Mouse (Mus musculus) ES-Bruce4 (cell line): Measurements from ENCODE around the gene Gria4. TPM values are rescaled to one million over a fixed set of nuclear protein-coding genes. Genes with fewer than 3 reads are reported as not detected.
"Not testable (repeated sequence)": the region's sequence is repeated elsewhere in the genome, so short reads cannot be mapped to it uniquely, and the experiment has no call there.

Source experiments
- H3K27ac ChIP-seq: 2 replicates; pipeline ENCODE4 v1.5.1; 2012; ENCODE audit warnings: low read length, inconsistent platforms; ENCODE audit not compliant: insufficient read depth
- H3K27me3 ChIP-seq: 2 replicates; pipeline ENCODE4 v1.6.1; 2012; ENCODE audit warnings: mild to moderate bottlenecking, low read length, inconsistent platforms; ENCODE audit not compliant: control insufficient read depth, poor library complexity, insufficient read depth, severe bottlenecking
- H3K36me3 ChIP-seq: 2 replicates; pipeline ENCODE4 v1.6.1; 2012; ENCODE audit warnings: inconsistent platforms, mild to moderate bottlenecking, low read length, moderate library complexity; ENCODE audit not compliant: control insufficient read depth, poor library complexity, insufficient read depth, severe bottlenecking
- H3K4me1 ChIP-seq: one replicate; pipeline ENCODE4 v1.8.1; 2011; ENCODE audit warnings: low read length; ENCODE audit not compliant: control insufficient read depth, insufficient read depth
- H3K4me3 ChIP-seq: 2 replicates; pipeline ENCODE4 v1.5.1; 2011; ENCODE audit warnings: low read depth, mild to moderate bottlenecking, low read length
- H3K9ac ChIP-seq: 2 replicates; pipeline ENCODE4 v1.6.1; 2012; ENCODE audit warnings: low read depth, mild to moderate bottlenecking, inconsistent platforms; ENCODE audit not compliant: poor library complexity, severe bottlenecking
- H3K9me3 ChIP-seq: replicated peaks from 2 replicates; pipeline ENCODE4 v1.6.1; 2012; ENCODE audit warnings: mild to moderate bottlenecking, low read length, inconsistent platforms; ENCODE audit not compliant: control insufficient read depth, poor library complexity, insufficient read depth, severe bottlenecking
- CTCF ChIP-seq: IDR thresholded peaks from one replicate; pipeline ENCODE4 v1.8.1; 2011; ENCODE audit warnings: low read depth, low read length
- EP300 ChIP-seq: IDR thresholded peaks from 2 replicates; pipeline ENCODE4 v1.6.1; 2011; ENCODE audit warnings: low read depth, low read length; ENCODE audit not compliant: insufficient read depth
- POLR2A ChIP-seq: IDR thresholded peaks from one replicate; pipeline ENCODE4 v1.8.1; 2011; ENCODE audit warnings: low read length; ENCODE audit not compliant: insufficient read depth
- polyA plus RNA-seq: library from polyadenylated mRNA; stranded (reverse); fragments of >200 nt; gene quantifications from 2 replicates; pipeline ENCODE4 v1.2.4, GENCODE M21; 2011; ENCODE audit warnings: low read depth; ENCODE audit not compliant: missing spikeins, insufficient read depth, insufficient read length

Gene Gria4
- polyA plus RNA-seq, 1 experiment = 1.5 TPM

GRCm38 (mm10) chr9:4794411-4794810 is 1.6 kb downstream of the Gria4 start:
- TF ChIP-seq CTCF (no peak), EP300 (no peak), POLR2A (no peak)
- Histone ChIP-seq H3K36me3 (no peaks in the 10 kb centered on the region), H3K27ac (no peak overlapping the region), H3K9me3 (no peaks in the 10 kb centered on the region), H3K4me3 (no peak overlapping the region), H3K9ac (no peak overlapping the region), H3K4me1 (peaks cover 2% of the 10 kb centered on the region), H3K27me3 (no peaks in the 10 kb centered on the region; the same call in 1 of the 2 replicates)

GRCm38 (mm10) chr9:4749407-4749806 is 46.6 kb downstream of the Gria4 start:
- H3K27ac ChIP-seq, H3K4me1 ChIP-seq, H3K36me3 ChIP-seq, H3K4me3 ChIP-seq, H3K9me3 ChIP-seq, H3K27me3 ChIP-seq, H3K9ac ChIP-seq: not testable (repeated sequence)

GRCm38 (mm10) chr9:4714086-4714485 is 81.9 kb downstream of the Gria4 start:
- H3K36me3 ChIP-seq = no peaks in the 10 kb centered on the region
- no peaks in the 10 kb centered on the region for H3K4me1 ChIP-seq
- H3K9me3 ChIP-seq = no peaks in the 10 kb centered on the region
- H3K9ac ChIP-seq = no peak overlapping the region
- H3K4me3 ChIP-seq = no peak overlapping the region
- TF ChIP-seq EP300 = no peak
- no peak for TF ChIP-seq POLR2A
- TF ChIP-seq CTCF = no peak
- no peak overlapping the region for H3K27ac ChIP-seq
- H3K27me3 ChIP-seq = no peaks in the 10 kb centered on the region

- H3K4me1 ChIP-seq = no peaks in the 10 kb centered on the region
- no peak overlapping the region for H3K9ac ChIP-seq
- no peak for TF ChIP-seq CTCF
- TF ChIP-seq EP300 = no peak
- no peak for TF ChIP-seq POLR2A
- no peak overlapping the region for H3K27ac ChIP-seq
- H3K36me3 ChIP-seq = no peaks in the 10 kb centered on the region
- H3K27me3 ChIP-seq = no peaks in the 10 kb centered on the region
- no peak overlapping the region for H3K4me3 ChIP-seq
- no peaks in the 10 kb centered on the region for H3K9me3 ChIP-seq
Measured at GRCm38 (mm10) chr9:4712367-4712766, 83.7 kb downstream of the Gria4 start.

GRCm38 (mm10) chr9:4687149-4687548 is 108.9 kb downstream of the Gria4 start:
- H3K9me3 ChIP-seq = no peaks in the 10 kb centered on the region
- no peak for TF ChIP-seq POLR2A
- no peak for TF ChIP-seq EP300
- TF ChIP-seq CTCF = no peak

GRCm38 (mm10) chr9:4680244-4680643 is 115.8 kb downstream of the Gria4 start:
- Histone ChIP-seq H3K27ac (no peak overlapping the region), H3K9me3 (no peaks in the 10 kb centered on the region), H3K4me3 (no peak overlapping the region), H3K36me3 (no peaks in the 10 kb centered on the region), H3K9ac (no peak overlapping the region), H3K4me1 (no peaks in the 10 kb centered on the region), H3K27me3 (no peaks in the 10 kb centered on the region)
- TF ChIP-seq EP300 = no peak
- no peak for TF ChIP-seq CTCF
- TF ChIP-seq POLR2A = no peak

More at GRCm38 (mm10) chr9:4687149-4687548, 108.9 kb downstream of the Gria4 start:
- Histone ChIP-seq H3K4me1 (no peaks in the 10 kb centered on the region), H3K9ac (no peak overlapping the region), H3K36me3 (no peaks in the 10 kb centered on the region), H3K27me3 (no peaks in the 10 kb centered on the region), H3K27ac (no peak overlapping the region), H3K4me3 (no peak overlapping the region)
